Mouse (Mus musculus): Measurements from ENCODE around the gene Mlec.
A peak's percentile ranks its signal among the peaks of the same experiment; 100 is the strongest.
"Not testable (repeated sequence)": the region's sequence is repeated elsewhere in the genome, so short reads cannot be mapped to it uniquely, and the experiment has no call there.

Gene Mlec

GRCm38 (mm10) chr5:115150991-115151390 is 7.0 kb downstream of the Mlec start:
- no peak for DNase-seq (ENCODE audit: low spot score in 2 of 2)

- no peak for DNase-seq (ENCODE audit: low spot score in 2 of 2)
Measured at GRCm38 (mm10) chr5:115149675-115150459, 8.1 kb downstream of the Mlec start.

- DNase-seq (ENCODE audit: low spot score in 2 of 2), result not testable (repeated sequence)
Measured at GRCm38 (mm10) chr5:115148872-115149271, 9.1 kb downstream of the Mlec start.

GRCm38 (mm10) chr5:115148378-115148777 is 9.6 kb downstream of the Mlec start:
- no peak for DNase-seq (ENCODE audit: low spot score in 2 of 2)

GRCm38 (mm10) chr5:115147388-115147787 is 10.6 kb downstream of the Mlec start:
- DNase-seq (ENCODE audit: low spot score in 2 of 2), result no peak

- DNase-seq (ENCODE audit: low spot score in 2 of 2), result no peak
Measured at GRCm38 (mm10) chr5:115146747-115147130, 11.2 kb downstream of the Mlec start.

GRCm38 (mm10) chr5:115145976-115146746 is 11.8 kb downstream of the Mlec start:
- DNase-seq (ENCODE audit: low spot score in 2 of 2), result no peak

- DNase-seq (ENCODE audit: low spot score in 2 of 2), result no peak
Measured at GRCm38 (mm10) chr5:115145253-115145968, 12.6 kb downstream of the Mlec start.

GRCm38 (mm10) chr5:115144471-115144870 is 13.5 kb downstream of the Mlec start:
- DNase-seq (ENCODE audit: low spot score in 2 of 2), result no peak

GRCm38 (mm10) chr5:115143552-115143951 is 14.4 kb downstream of the Mlec start:
- no peak for DNase-seq (ENCODE audit: low spot score in 2 of 2)

GRCm38 (mm10) chr5:115142166-115142697 is 15.7 kb downstream of the Mlec start:
- no peak for DNase-seq (ENCODE audit: low spot score in 2 of 2)

GRCm38 (mm10) chr5:115140726-115141125 is 17.3 kb downstream of the Mlec start:
- DNase-seq (ENCODE audit: low spot score in 2 of 2), result no peak

- no peak for DNase-seq (ENCODE audit: low spot score in 2 of 2)
Measured at GRCm38 (mm10) chr5:115139124-115139523, 18.9 kb downstream of the Mlec start.

- DNase-seq (ENCODE audit: low spot score in 2 of 2), result peak; percentile 79 to 87
Measured at GRCm38 (mm10) chr5:115134234-115135165, 23.5 kb downstream of the Mlec start, which contains the start of gene Unc119b. TSS of gene Unc119b (minus strand) at chr5:115134975.

- no peak for DNase-seq (ENCODE audit: low spot score in 2 of 2)
Measured at GRCm38 (mm10) chr5:115133358-115134066, 24.5 kb downstream of the Mlec start.

- no peak for DNase-seq (ENCODE audit: low spot score in 2 of 2)
Measured at GRCm38 (mm10) chr5:115132465-115132864, 25.5 kb downstream of the Mlec start.

- no peak for DNase-seq (ENCODE audit: low spot score in 2 of 2)
Measured at GRCm38 (mm10) chr5:115129328-115129727, 28.7 kb downstream of the Mlec start.

- no peak for DNase-seq (ENCODE audit: low spot score in 2 of 2)
Measured at GRCm38 (mm10) chr5:115127421-115128179, 30.4 kb downstream of the Mlec start.

GRCm38 (mm10) chr5:115126578-115127312 is 31.2 kb downstream of the Mlec start:
- DNase-seq (ENCODE audit: low spot score in 2 of 2), result no peak

All from frontal cortex, postnatal 10 days (tissue).